Mouse (Mus musculus) midbrain, embryonic 16.5 days (tissue): ENCODE measurements around the gene Epb41l2. TPM values are rescaled to one million over a fixed set of nuclear protein-coding genes. Genes with fewer than 3 reads are reported as not detected.

ENCODE experiments used
- ATAC-seq: fragments of 200-750 bp; cut with Nextera tagmentation; 2 replicates; pipeline ENCODE4 v1.8.0; 2017; ENCODE audit warnings: moderate TSS enrichment
- H3K27ac ChIP-seq: fragments of 300-500 bp; sonication (generic); 2 replicates; pipeline ENCODE4 v1.5.1; 2014; ENCODE audit warnings: mild to moderate bottlenecking, low read length, mixed read lengths
- H3K27me3 ChIP-seq: fragments of 300-500 bp; sonication (generic); 2 replicates; pipeline ENCODE4 v1.6.1; 2014; ENCODE audit warnings: low read depth, low read length, mixed read lengths; ENCODE audit not compliant: control insufficient read depth, insufficient read depth
- H3K36me3 ChIP-seq: fragments of 300-500 bp; sonication (generic); 2 replicates; pipeline ENCODE4 v1.6.1; 2014; ENCODE audit warnings: mild to moderate bottlenecking, low read length, moderate library complexity, mixed read lengths; ENCODE audit not compliant: control insufficient read depth, insufficient read depth
- H3K4me1 ChIP-seq: fragments of 300-500 bp; sonication (generic); 2 replicates; pipeline ENCODE4 v1.6.1; 2014; ENCODE audit warnings: mild to moderate bottlenecking, low read length, mixed read lengths; ENCODE audit not compliant: control insufficient read depth, insufficient read depth
- H3K4me2 ChIP-seq: fragments of 300-500 bp; sonication (generic); 2 replicates; pipeline ENCODE4 v1.6.1; 2014; ENCODE audit warnings: mild to moderate bottlenecking, low read length, mixed read lengths
- H3K4me3 ChIP-seq: fragments of 300-500 bp; sonication (generic); 2 replicates; pipeline ENCODE4 v1.5.1; 2014; ENCODE audit warnings: low read depth, mild to moderate bottlenecking, low read length, moderate library complexity, mixed read lengths
- H3K9ac ChIP-seq: fragments of 300-500 bp; sonication (generic); 2 replicates; pipeline ENCODE4 v1.6.1; 2014; ENCODE audit warnings: low read depth, low read length, mixed read lengths
- H3K9me3 ChIP-seq: fragments of 300-500 bp; sonication (generic); replicated peaks from 2 replicates; pipeline ENCODE4 v1.6.1; 2014; ENCODE audit warnings: mild to moderate bottlenecking, low read length, mixed read lengths; ENCODE audit not compliant: control insufficient read depth, poor library complexity, severe bottlenecking
- WGBS: fragments of 180-500 bp; shearing (Covaris S2); extraction: QIAGEN DNeasy Blood & Tissue Kit; methylation state at CpG from one replicate; pipeline ENCODE4 v1.1.7; 2014; 5-methylcytosine and 5-hydroxymethylcytosine counted together
- polyA plus RNA-seq: library from polyadenylated mRNA; unstranded; fragments of >200 nt; fragmentation: Nextera tagmentation; extraction: Ambion mirVana; gene quantifications from 2 replicates; pipeline ENCODE4 v1.2.1, GENCODE M21; 2015

Gene Epb41l2
- polyA plus RNA-seq, 1 experiment from 2014 or later = 31.9 TPM

- no peaks in the 10 kb centered on the region for H3K4me1 ChIP-seq
- WGBS = 89% methylated on average over 7 of the region's 7 CpGs
- ATAC-seq = no peak
Measured at GRCm38 (mm10) chr10:25441405-25441804, 81.8 kb downstream of the Epb41l2 start.

GRCm38 (mm10) chr10:25443626-25444025 lies 84.0 kb downstream of the Epb41l2 start:
- H3K9ac ChIP-seq = no peak overlapping the region
- 85% methylated on average over 6 of the region's 6 CpGs for WGBS
- no peak overlapping the region for H3K27ac ChIP-seq
- H3K4me3 ChIP-seq = no peak overlapping the region
- H3K4me1 ChIP-seq = no peaks in the 10 kb centered on the region
- H3K36me3 ChIP-seq = peaks cover 3% of the 10 kb centered on the region; the same call in 1 of the 2 replicates
- no peaks in the 10 kb centered on the region for H3K27me3 ChIP-seq
- no peak overlapping the region for H3K4me2 ChIP-seq
- no peaks in the 10 kb centered on the region for H3K9me3 ChIP-seq
- ATAC-seq = no peak

More at GRCm38 (mm10) chr10:25441405-25441804, 81.8 kb downstream of the Epb41l2 start:
- Histone ChIP-seq H3K36me3 (peaks cover 3% of the 10 kb centered on the region; the same call in 1 of the 2 replicates), H3K27me3 (no peaks in the 10 kb centered on the region), H3K9ac (no peak overlapping the region), H3K4me3 (no peak overlapping the region), H3K9me3 (no peaks in the 10 kb centered on the region), H3K4me2 (no peak overlapping the region), H3K27ac (no peak overlapping the region)

- Histone ChIP-seq H3K4me2 (no peak overlapping the region), H3K27me3 (no peaks in the 10 kb centered on the region), H3K9ac (no peak overlapping the region), H3K27ac (no peak overlapping the region), H3K9me3 (no peaks in the 10 kb centered on the region), H3K4me1 (no peaks in the 10 kb centered on the region), H3K4me3 (no peak overlapping the region), H3K36me3 (peaks cover 3% of the 10 kb centered on the region; the same call in 1 of the 2 replicates)
- ATAC-seq = no peak
- 74% methylated on average over 5 of the region's 5 CpGs for WGBS
Measured at GRCm38 (mm10) chr10:25444198-25444783, 84.7 kb downstream of the Epb41l2 start.

DNA sequence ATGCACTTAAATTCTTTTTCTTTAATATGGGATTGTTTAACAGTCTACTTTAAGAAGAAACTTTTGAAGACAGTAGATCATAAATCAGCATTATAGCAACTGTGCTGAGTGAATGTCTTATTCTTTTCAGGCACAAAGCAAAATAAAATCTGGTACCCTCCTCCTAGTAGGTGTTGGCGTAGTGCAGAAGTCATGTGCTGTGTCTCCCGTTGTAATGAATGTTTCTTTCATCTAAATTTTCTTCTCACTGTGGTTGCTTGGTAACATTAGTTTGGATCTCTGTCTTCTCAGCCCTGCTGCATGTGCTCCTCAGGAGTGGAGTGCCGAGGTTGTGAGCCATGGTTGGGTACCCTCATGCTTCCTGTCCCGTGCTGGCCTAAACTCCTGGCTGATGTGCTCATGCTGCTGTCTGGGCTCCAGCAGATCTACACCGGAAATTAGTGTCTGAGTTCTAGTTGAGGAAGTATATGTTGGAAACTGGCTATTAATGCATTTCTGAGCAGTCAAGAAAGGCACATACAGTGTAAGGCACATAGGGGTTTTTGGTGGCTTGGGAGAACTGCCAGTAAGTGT lies 87.4 kb downstream of the Epb41l2 start:
- no peak overlapping the region for H3K4me3 ChIP-seq
- no peaks in the 10 kb centered on the region for H3K9me3 ChIP-seq
- peaks cover 3% of the 10 kb centered on the region; the same call in 1 of the 2 replicates for H3K36me3 ChIP-seq
- no peaks in the 10 kb centered on the region for H3K4me1 ChIP-seq
- no peaks in the 10 kb centered on the region for H3K27me3 ChIP-seq
- no peak for ATAC-seq
- H3K9ac ChIP-seq = no peak overlapping the region
- no peak overlapping the region for H3K27ac ChIP-seq
- no peak overlapping the region for H3K4me2 ChIP-seq
- 72% methylated on average over 5 of the region's 5 CpGs for WGBS

DNA sequence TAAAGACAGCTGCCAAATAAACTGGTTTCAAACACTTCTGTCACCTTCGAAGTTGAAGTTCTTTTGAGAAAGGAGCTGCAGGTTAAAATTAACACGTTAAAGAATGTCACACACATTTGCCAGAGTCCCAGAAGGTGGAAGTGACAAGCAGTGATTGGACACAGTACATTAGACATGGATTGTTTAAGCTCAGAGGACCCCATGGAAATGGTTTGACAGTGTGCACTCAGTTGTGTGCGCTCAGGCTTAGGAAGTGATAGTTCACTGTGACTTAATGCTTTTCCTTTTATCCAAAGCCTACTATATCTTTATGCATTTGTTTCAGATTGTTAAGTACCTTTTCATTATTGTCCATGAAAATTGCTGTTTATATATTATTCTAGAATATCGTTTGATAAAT lies 89.1 kb downstream of the Epb41l2 start:
- no peak overlapping the region for H3K4me2 ChIP-seq
- 59% methylated on average over 4 of the region's 4 CpGs for WGBS
- no peak overlapping the region for H3K9ac ChIP-seq
- peaks cover 3% of the 10 kb centered on the region; the same call in 1 of the 2 replicates for H3K36me3 ChIP-seq
- H3K4me1 ChIP-seq = no peaks in the 10 kb centered on the region
- no peaks in the 10 kb centered on the region for H3K27me3 ChIP-seq
- ATAC-seq = no peak
- no peak overlapping the region for H3K27ac ChIP-seq
- no peak overlapping the region for H3K4me3 ChIP-seq
- no peaks in the 10 kb centered on the region for H3K9me3 ChIP-seq

- ATAC-seq = no peak
- H3K27ac ChIP-seq = peak overlapping the region; percentile 33; the same call in 1 of the 2 replicates
Measured at GRCm38 (mm10) chr10:25449312-25450020, 89.9 kb downstream of the Epb41l2 start.

DNA sequence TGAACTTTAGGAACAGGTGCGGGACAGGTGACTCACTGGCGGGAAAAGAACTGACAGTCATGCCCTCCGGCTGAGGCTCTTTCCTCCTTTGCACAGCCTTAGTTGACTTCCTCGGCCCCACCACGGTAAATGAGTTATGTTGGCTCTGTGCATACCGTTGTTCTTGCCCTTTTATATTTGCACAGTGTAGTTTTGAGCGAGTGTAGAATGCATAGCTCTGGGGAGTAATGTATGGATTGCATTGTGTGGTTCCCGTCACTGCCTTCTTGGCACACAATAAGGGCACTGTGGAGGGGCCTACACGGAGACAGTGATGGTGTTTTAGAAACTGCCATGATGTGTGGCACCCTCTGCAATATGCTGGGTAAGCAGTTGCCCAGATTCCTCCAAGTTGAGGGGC lies 93.6 kb downstream of the Epb41l2 start:
- Histone ChIP-seq H3K36me3 (no peaks in the 10 kb centered on the region), H3K27me3 (no peaks in the 10 kb centered on the region), H3K27ac (no peak overlapping the region), H3K9me3 (no peaks in the 10 kb centered on the region), H3K4me3 (no peak overlapping the region), H3K4me2 (no peak overlapping the region), H3K9ac (no peak overlapping the region), H3K4me1 (no peaks in the 10 kb centered on the region)
- ATAC-seq = no peak
- WGBS = 76% methylated on average over 9 of the region's 9 CpGs

More at GRCm38 (mm10) chr10:25449312-25450020, 89.9 kb downstream of the Epb41l2 start:
- no peaks in the 10 kb centered on the region for H3K9me3 ChIP-seq
- no peak overlapping the region for H3K4me2 ChIP-seq
- no peaks in the 10 kb centered on the region for H3K4me1 ChIP-seq
- H3K36me3 ChIP-seq = no peaks in the 10 kb centered on the region
- WGBS = 70% methylated on average over 11 of the region's 11 CpGs
- H3K4me3 ChIP-seq = no peak overlapping the region
- H3K27me3 ChIP-seq = no peaks in the 10 kb centered on the region
- no peak overlapping the region for H3K9ac ChIP-seq

- Histone ChIP-seq H3K9me3 (no peaks in the 10 kb centered on the region), H3K36me3 (no peaks in the 10 kb centered on the region), H3K4me3 (no peak overlapping the region), H3K9ac (no peak overlapping the region), H3K27me3 (no peaks in the 10 kb centered on the region), H3K27ac (no peak overlapping the region), H3K4me1 (no peaks in the 10 kb centered on the region), H3K4me2 (no peak overlapping the region)
- ATAC-seq = no peak
- WGBS = 91% methylated on average over 10 of the region's 10 CpGs
Measured at GRCm38 (mm10) chr10:25453772-25454171, 94.2 kb downstream of the Epb41l2 start.

DNA sequence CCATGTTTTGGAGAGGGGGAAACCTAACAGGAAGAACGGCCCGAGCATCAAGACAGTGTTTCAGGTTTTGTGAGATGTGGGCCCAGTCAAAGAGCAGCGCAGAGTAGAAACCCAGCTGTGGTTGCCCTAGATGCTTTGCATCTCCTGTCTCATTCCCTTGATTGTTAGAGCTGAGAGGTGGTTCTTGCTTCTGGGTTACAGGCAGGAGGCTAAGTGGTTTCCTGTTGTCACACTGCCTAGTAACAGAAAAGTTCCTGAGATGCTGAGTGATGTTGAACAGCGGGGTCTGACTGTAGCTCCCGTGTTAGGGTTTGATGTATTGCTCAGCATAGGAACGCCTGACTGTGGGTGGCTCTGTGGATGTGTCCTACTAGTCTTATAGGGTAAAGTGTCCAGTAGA lies 97.5 kb downstream of the Epb41l2 start:
- ATAC-seq = no peak
- H3K9me3 ChIP-seq = no peaks in the 10 kb centered on the region

More for the DNA sequence above, 97.5 kb downstream of the Epb41l2 start:
- Histone ChIP-seq H3K36me3 (no peaks in the 10 kb centered on the region), H3K4me1 (no peaks in the 10 kb centered on the region), H3K4me3 (no peak overlapping the region), H3K9ac (no peak overlapping the region), H3K4me2 (no peak overlapping the region), H3K27me3 (no peaks in the 10 kb centered on the region), H3K27ac (no peak overlapping the region)
- 91% methylated on average over 6 of the region's 6 CpGs for WGBS
